Mouse (Mus musculus): ENCODE results near the gene Myt1l.

Gene Myt1l

GRCm38 (mm10) chr12:29884376-29884775, 356.2 kb downstream of the Myt1l start:
- DNase-seq (ENCODE audit: extremely low read depth, insufficient read length, low spot score): no peak

GRCm38 (mm10) chr12:29894669-29895068, 366.5 kb downstream of the Myt1l start:
- DNase-seq (ENCODE audit: extremely low read depth, insufficient read length, low spot score): no peak

GRCm38 (mm10) chr12:29897533-29898085, 369.4 kb downstream of the Myt1l start:
- no peak for DNase-seq (ENCODE audit: extremely low read depth, insufficient read length, low spot score)

GRCm38 (mm10) chr12:29904101-29904874, 376.1 kb downstream of the Myt1l start:
- no peak for DNase-seq (ENCODE audit: extremely low read depth, insufficient read length, low spot score)

- peak; percentile 73 for DNase-seq (ENCODE audit: extremely low read depth, insufficient read length, low spot score)
Measured at GRCm38 (mm10) chr12:29907056-29907455, 378.9 kb downstream of the Myt1l start.

GRCm38 (mm10) chr12:29916139-29916538, 388.0 kb downstream of the Myt1l start:
- no peak for DNase-seq (ENCODE audit: extremely low read depth, insufficient read length, low spot score)

GRCm38 (mm10) chr12:29916807-29917206, 388.6 kb downstream of the Myt1l start:
- DNase-seq (ENCODE audit: extremely low read depth, insufficient read length, low spot score): no peak

GRCm38 (mm10) chr12:29920298-29920697, 392.1 kb downstream of the Myt1l start:
- DNase-seq (ENCODE audit: extremely low read depth, insufficient read length, low spot score): no peak

GRCm38 (mm10) chr12:29921481-29921880, 393.3 kb downstream of the Myt1l start:
- no peak for DNase-seq (ENCODE audit: extremely low read depth, insufficient read length, low spot score)

- DNase-seq (ENCODE audit: extremely low read depth, insufficient read length, low spot score): no peak
Measured at GRCm38 (mm10) chr12:29926896-29927295, 398.7 kb downstream of the Myt1l start.

GRCm38 (mm10) chr12:29930591-29930990, 402.4 kb downstream of the Myt1l start:
- DNase-seq (ENCODE audit: extremely low read depth, insufficient read length, low spot score): no peak

- DNase-seq (ENCODE audit: extremely low read depth, insufficient read length, low spot score): no peak
Measured at GRCm38 (mm10) chr12:29932951-29933350, 404.8 kb downstream of the Myt1l start.

- DNase-seq (ENCODE audit: extremely low read depth, insufficient read length, low spot score): no peak
Measured at GRCm38 (mm10) chr12:29933501-29933900, 405.3 kb downstream of the Myt1l start.

GRCm38 (mm10) chr12:29934120-29934581, 406.0 kb downstream of the Myt1l start:
- peak; percentile 51 for DNase-seq (ENCODE audit: extremely low read depth, insufficient read length, low spot score)

- DNase-seq (ENCODE audit: extremely low read depth, insufficient read length, low spot score): no peak
Measured at GRCm38 (mm10) chr12:29937308-29937707, 409.1 kb downstream of the Myt1l start, which contains the start of gene Pxdn. Gene Pxdn (plus strand): TSS chr12:29937608.

- peak; percentile 74 for DNase-seq (ENCODE audit: extremely low read depth, insufficient read length, low spot score)
Measured at GRCm38 (mm10) chr12:29937851-29938375, 409.7 kb downstream of the Myt1l start.

GRCm38 (mm10) chr12:29938376-29939041, 410.3 kb downstream of the Myt1l start:
- DNase-seq (ENCODE audit: extremely low read depth, insufficient read length, low spot score): peak; percentile 87

- peak; percentile 44 for DNase-seq (ENCODE audit: extremely low read depth, insufficient read length, low spot score)
Measured at GRCm38 (mm10) chr12:29939261-29939671, 411.1 kb downstream of the Myt1l start.

- DNase-seq (ENCODE audit: extremely low read depth, insufficient read length, low spot score): no peak
Measured at GRCm38 (mm10) chr12:29942435-29942834, 414.3 kb downstream of the Myt1l start.

- DNase-seq (ENCODE audit: extremely low read depth, insufficient read length, low spot score): no peak
Measured at GRCm38 (mm10) chr12:29944650-29945049, 416.5 kb downstream of the Myt1l start.

- DNase-seq (ENCODE audit: extremely low read depth, insufficient read length, low spot score): no peak
Measured at GRCm38 (mm10) chr12:29945182-29945743, 417.1 kb downstream of the Myt1l start.
